Mouse (Mus musculus) layer of hippocampus, postnatal 14 days (tissue): ENCODE measurements around the gene Acpp. TPM values are rescaled to one million over a fixed set of nuclear protein-coding genes. Genes with fewer than 3 reads are reported as not detected.
A peak's percentile ranks its signal among the peaks of the same experiment; 100 is the strongest.

ENCODE experiments used
- DNase-seq, 2 experiments: peaks; one replicate each; pipeline ENCODE4 v3.0.0; 2021 to 2022; ENCODE audit warnings: low spot score in 2 of 2, mixed read lengths in 1 of 2
- total RNA-seq, 2 experiments: library from RNA; stranded (reverse); gene quantifications; 2 replicates each; pipeline ENCODE4 v1.2.3; 2021

Acpp gene
- total RNA-seq, 2 experiments from 2014 or later, result 0.24 to 0.62 TPM

DNA sequence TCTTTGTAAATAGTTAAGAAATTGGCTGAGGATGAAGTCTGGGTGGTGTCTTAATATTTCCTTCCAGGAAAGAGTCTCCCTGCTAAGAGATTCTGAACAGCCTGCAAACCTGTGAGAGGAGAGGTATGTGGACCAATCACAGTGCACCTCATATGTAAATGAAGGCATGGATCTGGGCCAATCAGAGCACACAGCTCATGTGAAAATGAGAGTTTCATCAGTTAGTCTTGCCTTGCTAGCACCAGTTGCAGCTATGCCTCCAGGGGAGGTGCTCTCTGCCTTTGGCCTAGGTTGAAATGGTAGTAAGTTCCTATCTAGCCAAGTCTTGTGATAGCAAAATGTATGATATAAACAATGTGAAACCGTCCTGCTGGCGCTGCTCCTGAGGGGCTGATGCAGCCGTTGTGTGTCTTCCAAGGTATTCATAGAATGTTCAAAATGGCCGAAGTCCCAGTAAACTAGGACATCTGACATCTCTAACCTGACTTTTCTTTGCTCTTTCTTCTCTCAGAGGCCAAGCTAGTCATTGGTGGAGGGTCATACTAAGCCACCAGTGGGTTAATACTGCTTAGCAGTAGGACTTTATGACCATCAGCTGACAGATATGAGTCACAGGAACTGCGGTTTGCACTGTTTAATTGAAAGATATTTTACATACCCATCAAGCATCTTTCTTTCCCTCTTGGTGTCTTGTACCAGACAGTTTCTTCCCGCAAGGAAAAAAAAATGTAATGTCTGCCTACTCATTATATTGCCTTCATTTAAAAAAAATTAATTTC, 32.0 kb downstream of the Acpp start:
- no peak for DNase-seq

DNA sequence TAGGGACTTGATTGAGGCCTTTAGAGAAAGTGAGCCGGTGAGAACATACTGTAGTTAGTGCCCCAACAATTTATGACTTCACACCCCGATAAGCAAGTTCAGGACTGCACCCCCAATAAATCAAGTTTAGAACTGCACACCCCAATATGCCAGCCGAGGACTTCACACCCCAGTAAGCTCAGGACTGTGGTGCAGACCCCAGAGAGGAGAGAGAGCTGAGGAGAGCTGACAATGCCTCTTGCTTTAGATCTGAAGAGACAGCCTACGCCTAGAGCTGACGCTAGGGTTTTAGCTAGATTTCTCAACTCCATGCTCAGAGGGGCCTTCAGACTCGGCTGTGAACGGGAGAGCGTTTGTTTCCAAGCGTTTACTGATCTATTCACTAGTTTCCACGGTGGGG, 32.7 kb downstream of the Acpp start:
- DNase-seq, result no peak

DNA sequence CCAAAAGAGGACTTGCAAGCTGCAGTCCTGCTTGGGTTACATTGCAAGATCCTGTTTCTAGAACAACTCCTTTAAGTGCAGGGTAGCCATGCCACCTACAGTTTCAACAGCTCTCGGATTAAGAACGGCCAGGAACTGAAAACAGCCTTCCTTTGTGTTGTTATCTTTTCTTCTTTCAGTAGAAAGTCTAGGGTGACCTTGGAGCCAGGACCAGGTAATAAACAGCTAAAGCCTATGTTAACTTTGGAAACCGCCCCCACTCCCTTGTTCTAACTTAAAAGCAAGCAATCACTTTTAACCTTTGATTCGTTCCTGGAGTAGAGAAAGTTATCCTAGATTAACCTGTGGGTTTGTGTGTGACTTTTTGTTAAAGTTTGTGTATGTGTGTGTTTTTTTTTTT, 33.2 kb downstream of the Acpp start:
- no peak for DNase-seq

DNA sequence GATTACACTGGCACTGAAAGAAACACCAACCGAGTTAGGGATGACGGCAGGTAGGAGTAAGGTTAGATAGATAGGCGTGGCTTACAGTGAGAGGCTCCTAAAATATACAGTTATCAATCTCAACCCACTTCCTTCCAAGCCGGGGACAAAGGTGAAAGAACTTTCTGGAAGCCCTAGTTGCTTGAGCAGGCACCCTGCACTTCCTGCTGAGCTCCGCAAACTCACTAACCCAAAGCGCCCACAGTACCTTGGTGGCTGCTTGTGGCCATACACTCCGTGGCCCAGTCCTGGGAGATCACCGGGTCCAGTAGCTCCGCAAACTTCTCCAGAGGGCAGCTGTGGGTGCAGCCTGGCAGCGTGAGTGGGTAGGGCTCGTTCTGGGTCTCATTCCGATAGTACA, 37.0 kb downstream of the Acpp start:
- no peak for DNase-seq

DNA sequence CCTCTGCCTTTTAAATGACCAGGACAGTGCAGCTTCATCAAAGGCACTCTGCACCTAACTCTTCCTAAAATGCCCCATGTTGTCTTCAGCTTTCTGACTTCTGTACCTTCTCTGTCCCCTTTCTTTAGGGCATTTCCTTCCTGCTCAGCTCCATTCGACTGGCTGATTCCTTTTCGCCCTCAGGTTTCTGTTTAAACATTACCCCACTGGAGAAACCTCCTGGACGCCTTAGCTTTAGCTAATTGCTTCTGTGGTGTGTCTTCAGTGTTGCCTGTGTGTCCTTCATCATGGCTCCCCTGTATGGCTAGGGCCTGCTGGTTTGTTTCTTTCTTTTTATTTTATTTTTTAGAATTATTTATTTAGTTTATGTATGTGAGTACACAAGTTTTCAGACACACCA, 40.5 kb downstream of the Acpp start:
- DNase-seq, result no peak

DNA sequence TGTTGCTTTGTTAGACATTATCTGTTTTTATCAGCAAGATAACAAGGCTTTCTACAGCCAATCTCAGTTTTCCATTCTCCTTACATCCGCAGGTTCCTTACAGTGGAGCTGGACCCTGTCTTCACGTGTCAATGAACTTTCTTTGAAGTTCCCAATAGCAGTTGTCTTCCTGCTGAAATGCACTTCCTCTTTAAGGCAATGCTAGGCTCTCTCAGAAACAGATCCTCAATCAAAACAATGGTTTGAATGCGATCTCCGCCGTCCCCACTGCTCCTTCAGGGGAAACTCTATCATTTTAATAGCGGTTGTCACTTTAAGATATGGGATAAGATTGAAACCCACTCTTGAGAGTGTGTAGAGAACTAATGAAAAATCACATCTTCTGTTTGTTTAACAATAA, 52.6 kb downstream of the Acpp start:
- DNase-seq, result no peak

DNA sequence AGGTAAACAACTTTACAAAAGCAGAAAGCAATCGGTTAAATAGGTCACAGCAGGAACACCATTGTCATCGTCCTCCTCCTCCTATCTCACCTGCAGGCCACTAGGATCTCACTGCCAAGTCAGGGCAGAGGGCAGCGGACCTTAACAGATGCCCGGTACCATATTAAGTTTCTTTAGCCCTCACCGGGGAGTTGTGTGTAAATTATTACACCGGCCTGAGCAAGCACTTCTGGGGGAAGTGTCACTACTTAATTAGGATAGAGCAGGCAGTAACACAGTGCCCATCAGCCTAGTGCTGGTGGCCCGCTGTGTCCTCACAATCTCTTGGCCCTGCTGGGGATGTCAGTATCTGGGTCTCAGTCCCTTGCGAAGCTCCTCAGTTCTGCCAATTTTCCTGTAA, 55.0 kb downstream of the Acpp start:
- DNase-seq, result no peak

DNA sequence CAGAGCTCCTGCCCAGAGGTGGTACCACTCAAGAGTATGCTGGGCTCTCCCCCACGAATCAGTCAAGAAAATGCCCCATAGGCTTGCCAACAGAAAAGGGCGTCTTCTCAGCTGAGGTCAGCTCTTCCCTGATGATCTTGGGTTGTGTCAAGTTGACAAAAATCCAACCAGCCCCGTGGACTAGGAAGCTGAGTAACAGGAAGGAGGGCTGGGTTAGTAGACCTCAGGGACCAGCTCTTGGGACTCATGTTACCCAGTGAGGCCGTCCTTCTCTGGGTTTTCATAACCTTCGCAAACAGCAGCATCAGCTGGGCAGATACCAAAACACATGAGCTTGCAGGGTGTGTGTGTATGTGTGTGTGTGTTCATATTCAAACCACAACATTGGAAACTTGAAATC, 55.8 kb downstream of the Acpp start:
- DNase-seq, result no peak

DNA sequence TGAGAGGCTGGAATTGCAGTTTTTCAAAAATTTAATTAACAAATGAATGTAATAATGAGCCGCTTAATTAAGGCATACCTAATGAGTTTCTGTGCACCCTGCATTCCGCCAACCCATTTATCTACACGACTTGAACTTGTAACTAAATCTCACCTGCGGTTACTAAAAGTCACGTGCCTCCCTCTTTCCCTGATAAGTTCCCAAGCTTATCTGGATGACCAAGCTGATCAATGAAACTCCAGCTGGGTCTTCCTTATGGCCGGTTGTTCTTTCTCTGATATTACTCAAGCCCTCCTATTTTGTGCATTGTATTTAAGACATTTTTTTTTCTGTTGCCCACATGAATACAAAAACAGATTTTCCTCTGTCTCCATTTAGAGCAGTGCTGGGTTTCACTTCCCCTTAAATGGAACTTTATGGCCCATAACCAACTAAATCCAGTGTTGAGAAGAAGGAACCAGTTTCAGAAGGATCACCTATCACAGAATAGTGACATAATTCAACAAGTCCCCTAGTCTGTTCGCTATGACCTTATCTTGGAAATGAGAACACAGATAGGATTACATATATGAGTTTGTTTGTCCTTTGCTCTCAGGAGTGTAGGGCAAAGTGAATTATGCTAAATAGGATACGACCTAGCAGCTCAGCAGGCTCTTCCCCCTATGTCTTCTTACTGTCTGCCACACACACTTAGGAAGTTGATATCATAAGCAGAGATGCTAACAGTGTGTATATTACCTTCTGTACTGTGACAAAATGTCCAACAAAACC, 56.6 kb downstream of the Acpp start:
- DNase-seq, result no peak

DNA sequence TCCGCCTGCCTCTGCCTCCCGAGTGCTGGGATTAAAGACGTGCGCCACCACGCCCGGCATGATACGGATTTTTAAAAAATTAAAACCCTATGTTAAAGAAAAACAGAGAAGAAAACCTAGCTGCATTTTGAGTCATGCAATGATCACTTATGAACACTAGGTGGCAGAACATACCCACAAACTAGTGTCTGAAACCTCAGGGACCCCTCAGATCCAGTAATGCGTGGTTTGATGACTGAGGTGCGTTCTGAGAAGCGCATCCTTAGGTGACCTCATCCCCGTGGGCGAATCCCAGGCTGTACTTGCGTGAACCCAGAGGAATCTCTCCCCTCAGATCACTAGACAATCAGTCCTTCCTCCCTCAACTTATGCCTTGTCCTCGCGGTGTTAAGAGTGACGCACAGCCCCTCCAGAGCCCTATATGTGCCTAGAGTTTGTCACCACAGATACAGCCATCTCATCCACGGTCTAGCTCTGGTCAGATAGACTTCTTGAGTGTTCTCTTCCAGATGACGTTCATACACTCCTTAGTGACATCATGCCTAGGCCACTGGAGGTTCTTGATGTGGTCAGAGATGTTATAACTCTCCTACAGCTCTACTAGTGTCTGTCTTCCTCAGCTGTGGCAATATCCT, 59.9 kb downstream of the Acpp start:
- DNase-seq, result peak; percentile 41 to 72

DNA sequence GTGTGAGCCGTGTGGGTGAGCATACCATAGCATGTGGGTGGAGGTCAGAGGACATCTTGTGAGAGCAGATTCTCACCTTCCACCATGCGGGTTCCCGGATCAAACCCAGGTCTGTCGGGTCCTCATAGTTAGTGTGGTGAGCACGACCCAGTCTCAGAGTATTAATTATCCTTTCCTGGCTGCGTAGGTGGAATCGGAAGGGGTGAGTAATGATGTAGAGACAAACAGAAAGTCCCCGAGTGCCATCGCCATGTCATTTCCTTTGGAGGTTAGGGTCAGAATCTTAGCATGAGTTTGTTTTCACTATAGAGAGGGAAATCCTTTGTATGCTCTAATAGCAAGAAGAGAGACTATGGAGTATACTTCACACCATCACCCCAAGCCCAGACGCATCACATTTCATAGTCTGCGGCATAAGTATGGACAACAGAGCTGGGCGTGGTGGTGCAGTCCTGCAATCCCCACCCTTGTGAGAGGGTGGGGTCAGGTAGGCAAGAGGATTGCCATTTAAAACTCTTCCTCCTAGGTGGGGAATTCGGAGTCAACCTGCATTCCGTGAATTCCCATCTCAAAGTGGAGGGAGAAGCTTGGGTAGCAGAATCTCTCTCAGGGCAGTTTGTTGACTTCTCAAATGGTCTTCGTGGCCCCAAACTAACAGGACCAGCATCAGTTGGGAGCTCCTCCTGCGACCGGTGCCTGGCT, 62.3 kb downstream of the Acpp start:
- DNase-seq, result no peak

DNA sequence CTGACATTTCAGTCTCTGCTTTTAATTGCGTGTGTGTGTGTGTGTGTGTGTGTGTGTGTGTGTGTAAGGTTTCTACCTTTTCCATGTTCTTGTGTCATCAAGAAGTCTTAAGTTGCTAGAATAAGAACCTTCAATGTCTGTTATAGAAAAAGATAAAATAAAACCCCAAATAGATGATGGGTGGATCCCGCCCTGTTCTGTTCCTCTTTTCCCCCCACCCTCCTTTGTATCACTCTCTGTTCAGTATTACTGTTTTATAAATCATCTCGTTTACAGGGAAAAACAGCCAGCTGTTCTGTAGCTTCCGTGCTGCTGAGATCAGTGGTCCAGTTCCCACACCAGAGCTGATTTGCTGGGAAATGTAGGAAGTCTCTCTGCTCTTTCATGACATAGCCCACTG, 65.5 kb downstream of the Acpp start:
- DNase-seq, result no peak

DNA sequence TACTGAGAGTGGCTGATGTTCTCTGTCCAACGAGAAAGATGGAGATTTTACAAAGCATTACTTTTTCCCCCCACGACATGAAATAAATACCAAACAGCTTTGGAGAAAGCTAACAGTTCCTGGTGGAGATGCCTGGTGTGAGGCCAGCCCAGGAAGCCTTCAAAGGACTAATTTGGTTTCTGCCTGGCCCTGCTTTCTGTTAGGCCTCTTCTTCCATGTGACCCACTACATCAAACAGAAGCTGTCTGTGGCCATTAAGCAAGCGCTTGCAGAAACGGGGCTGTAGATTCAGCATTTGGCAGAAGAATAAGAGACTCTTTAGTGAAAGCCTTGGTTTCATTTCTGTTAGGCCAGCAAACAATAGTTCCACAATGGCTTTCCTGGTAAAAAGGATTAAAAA, 65.9 kb downstream of the Acpp start:
- DNase-seq, result no peak

DNA sequence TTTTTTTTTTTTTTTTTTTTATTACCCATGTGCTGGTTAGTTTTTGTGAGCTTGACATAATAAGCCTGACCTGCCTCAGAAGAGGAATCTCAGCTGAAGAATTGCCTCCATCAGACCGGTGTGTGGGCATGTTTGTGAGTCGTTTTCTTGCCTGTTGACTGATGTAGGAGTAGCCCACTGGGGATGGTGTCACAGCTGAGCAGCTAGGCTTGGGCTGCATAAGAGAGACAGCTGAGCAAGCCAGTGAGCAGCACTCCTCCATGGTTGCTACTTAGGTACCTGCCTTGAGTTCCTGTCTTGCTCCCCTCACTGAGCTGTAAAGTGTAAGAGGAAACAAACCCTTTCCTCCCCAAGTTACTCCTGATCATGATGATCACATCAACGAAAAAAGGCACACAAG, 67.6 kb downstream of the Acpp start:
- DNase-seq, result no peak

DNA sequence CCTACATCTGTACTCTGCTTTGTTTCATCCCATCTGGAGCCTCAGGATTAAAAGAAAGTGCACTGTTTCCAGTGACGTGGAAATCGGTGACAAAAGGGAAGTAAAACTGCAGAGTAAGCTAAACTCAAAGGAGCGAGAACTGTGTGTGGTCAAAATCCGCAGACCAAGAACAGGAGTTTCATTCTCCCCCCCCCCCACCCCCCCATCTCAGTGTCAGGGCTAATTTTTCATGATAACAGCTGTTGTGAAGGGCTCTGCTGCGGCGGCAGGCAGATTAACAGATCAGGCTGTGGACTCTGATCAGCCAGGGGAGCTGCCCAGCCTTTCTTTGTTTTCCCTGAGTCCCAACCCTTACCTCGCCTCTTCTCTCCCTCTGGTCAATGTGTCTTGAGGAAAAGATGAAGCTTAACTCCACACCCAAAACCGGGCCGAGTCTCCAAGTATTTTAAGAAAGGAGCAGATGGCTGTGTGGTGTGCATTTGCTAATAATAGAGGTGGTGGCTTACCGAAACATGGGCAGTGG, 68.1 kb downstream of the Acpp start:
- no peak for DNase-seq

DNA sequence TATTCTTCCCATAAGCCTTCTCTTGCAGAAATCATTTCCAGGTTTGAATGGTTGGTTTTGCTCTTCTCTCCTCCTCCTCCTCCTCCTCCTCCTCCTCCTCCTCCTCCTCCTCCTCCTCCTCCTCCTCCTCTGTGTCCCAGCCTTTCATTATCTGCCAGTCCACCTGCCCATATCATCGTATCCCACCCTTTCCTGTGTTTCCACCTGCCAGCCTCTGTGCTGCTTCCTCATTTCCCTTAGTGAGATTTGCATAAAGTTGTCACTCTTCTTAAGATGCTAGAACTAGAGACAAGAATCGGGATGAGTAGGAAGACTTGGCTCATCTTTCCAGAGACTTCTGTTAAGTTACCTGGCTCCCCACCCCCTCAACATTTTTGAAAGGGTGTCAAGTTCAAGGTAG, 73.0 kb downstream of the Acpp start:
- DNase-seq, result no peak

DNA sequence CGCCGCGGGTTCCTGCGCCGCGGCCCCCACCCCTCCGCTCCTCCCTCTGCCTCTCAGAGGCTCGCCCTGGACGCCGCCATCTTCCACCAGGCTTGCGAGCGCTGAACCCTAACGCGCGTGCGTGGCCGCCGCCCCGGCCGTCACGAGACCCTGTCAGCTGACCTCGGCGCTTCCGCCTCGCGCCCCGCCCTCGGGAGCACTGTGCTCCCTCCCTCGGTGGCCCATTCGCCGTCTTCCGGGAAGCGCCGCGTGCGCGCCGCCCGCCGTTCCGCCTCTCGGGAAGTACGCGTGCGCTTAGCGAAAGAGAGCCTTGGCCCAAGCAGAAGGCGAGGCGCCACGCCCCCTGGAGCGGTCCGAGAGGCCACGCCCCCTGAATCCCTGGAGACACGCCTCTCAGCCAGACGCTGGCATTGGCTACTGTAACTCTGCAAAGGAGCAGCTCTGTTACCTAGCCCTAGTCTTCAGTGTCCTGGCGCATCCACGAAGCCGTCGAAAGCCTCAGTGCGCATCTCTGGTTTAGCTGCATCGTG, 74.7 kb downstream of the Acpp start, which contains the start of gene Dnajc13:
Dnajc13 (minus strand) TSS at position 108 of the 530 bp plus-strand sequence.
- DNase-seq, result peak; percentile 96 to 98

DNA sequence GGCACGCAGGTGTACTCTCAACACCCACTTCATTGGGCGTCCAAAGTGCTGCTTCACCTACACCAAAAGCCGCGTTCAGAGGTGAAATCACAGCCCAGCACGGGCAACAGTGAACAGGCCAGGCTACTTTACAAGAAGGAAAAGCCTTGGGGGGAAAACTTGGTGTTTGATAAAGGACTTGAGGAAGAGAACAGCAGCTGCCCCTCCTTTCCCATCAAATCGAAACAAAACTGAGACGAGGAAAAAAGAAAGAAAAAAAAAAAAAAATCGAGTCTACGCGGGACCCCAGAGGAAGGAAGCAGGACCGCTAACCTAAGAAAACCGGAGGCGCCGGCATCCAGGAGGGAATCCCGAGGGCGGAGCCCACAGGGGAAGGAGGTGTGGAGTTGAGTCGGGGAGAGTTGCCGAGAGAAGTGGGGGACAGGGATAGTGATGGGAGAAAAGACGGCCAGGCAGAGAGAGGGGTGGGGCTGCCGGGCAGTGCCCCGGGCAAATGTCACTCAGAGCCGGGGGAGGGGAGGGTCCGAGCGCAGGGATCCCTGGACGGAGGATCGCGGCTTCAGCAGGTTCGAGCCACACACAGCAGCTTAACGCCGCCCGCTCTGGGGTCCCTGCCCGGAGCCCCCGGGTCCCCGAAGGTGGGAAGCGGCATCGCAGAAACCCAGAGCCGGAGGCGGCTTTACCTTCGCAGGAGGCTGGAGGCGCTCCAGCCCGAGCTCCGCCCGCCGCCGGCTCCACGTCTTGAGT, 75.4 kb downstream of the Acpp start:
- peak in 1 of 2 experiments; percentile 22 for DNase-seq

DNA sequence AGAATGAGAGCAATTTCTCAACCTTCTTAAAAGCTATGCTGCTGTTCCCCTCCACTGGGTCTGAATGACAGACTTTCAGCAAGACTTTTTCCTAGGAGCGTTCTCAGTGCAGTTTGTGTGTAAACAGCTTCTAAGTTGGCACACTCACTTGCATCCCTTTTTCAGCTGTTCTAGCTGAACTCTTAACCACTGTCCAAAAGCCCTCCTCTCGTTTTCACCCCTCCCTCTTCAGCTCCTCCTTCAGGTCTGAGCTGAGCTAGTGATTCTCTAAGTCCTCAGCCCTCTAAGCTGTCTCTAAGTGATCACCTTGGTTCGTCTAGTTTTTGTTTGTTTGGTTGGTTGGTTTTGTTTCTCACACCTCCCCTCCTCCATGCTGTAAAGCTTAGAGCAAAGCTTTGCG, 77.2 kb downstream of the Acpp start:
- no peak for DNase-seq

DNA sequence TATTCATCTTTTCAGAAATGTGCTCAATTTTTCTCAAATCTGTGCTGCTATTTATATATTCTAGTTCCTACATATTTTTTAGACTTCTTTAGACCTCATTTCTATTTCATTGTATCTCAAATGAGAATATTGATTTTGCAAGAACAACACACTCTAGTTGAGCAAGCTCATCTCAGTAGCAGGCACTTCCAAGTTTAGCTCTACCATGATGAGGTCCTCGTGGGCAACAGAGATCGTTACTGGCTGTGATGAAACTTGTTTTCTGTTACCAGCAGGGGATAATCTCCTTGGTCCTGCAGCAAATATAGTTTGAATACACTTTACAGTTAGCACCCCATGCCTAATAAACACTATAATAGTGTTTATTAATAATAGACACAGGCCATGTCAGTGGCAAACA, 81.5 kb downstream of the Acpp start:
- DNase-seq, result no peak
